Mouse (Mus musculus): ENCODE measurements around the gene Wdr44.

- no peak for TF ChIP-seq CTCF (IDR thresholded peaks at IDR 0.05; ENCODE audit: control insufficient read depth, insufficient read depth, insufficient replicate concordance, low read depth, low read length)
- peak; percentile 57; the same call in 1 of the 2 replicates for TF ChIP-seq POLR2A (IDR thresholded peaks at IDR 0.05; ENCODE audit: control insufficient read depth, low read depth, low read length)
Measured at GRCm38 (mm10) chrX:23692722-23693442, at the start of gene Wdr44.

Measured in testis, adult 2 months (tissue).